Mouse (Mus musculus) forebrain, embryonic 13.5 days (tissue): Measurements from ENCODE around the gene Rita1. TPM values are rescaled to one million over a fixed set of nuclear protein-coding genes. Genes with fewer than 3 reads are reported as not detected.
A peak's percentile ranks its signal among the peaks of the same experiment; 100 is the strongest.

Experiments
- ATAC-seq: fragments of 200-750 bp; cut with Nextera tagmentation; 2 replicates; pipeline ENCODE4 v1.8.0; 2017
- H3K27ac ChIP-seq: fragments of 300-500 bp; sonication (generic); 2 replicates; pipeline ENCODE4 v1.5.1; 2015; ENCODE audit warnings: inconsistent platforms, mild to moderate bottlenecking, moderate library complexity
- H3K27me3 ChIP-seq: fragments of 300-500 bp; sonication (generic); 2 replicates; pipeline ENCODE4 v1.6.1; 2015; ENCODE audit warnings: mild to moderate bottlenecking, inconsistent platforms
- H3K36me3 ChIP-seq: fragments of 300-500 bp; sonication (generic); 2 replicates; pipeline ENCODE4 v1.6.1; 2015; ENCODE audit warnings: mild to moderate bottlenecking, inconsistent platforms; ENCODE audit not compliant: poor library complexity, severe bottlenecking
- H3K4me1 ChIP-seq: fragments of 300-500 bp; sonication (generic); 2 replicates; pipeline ENCODE4 v1.6.1; 2015; ENCODE audit warnings: inconsistent platforms
- H3K4me2 ChIP-seq: fragments of 300-500 bp; sonication (generic); 2 replicates; pipeline ENCODE4 v1.6.1; 2015; ENCODE audit warnings: inconsistent platforms, mild to moderate bottlenecking, moderate library complexity
- H3K4me3 ChIP-seq: fragments of 300-500 bp; sonication (generic); 2 replicates; pipeline ENCODE4 v1.5.1; 2015; ENCODE audit warnings: mild to moderate bottlenecking, inconsistent platforms
- H3K9ac ChIP-seq: fragments of 300-500 bp; sonication (generic); 2 replicates; pipeline ENCODE4 v1.6.1; 2015; ENCODE audit warnings: mild to moderate bottlenecking, inconsistent platforms
- H3K9me3 ChIP-seq: fragments of 300-500 bp; sonication (generic); replicated peaks from 2 replicates; pipeline ENCODE4 v1.6.1; 2016; ENCODE audit warnings: inconsistent platforms
- WGBS: fragments of 180-500 bp; shearing (Covaris S2); methylation state at CpG from one replicate; pipeline ENCODE4 v1.1.7; 2015; 5-methylcytosine and 5-hydroxymethylcytosine counted together
- polyA plus RNA-seq: library from polyadenylated mRNA; unstranded; fragments of >200 nt; fragmentation: Nextera tagmentation; extraction: Ambion mirVana; gene quantifications from 2 replicates; pipeline ENCODE4 v1.2.1, GENCODE M21; 2015

Rita1 gene
- polyA plus RNA-seq, 1 experiment from 2014 or later: 19.0 TPM

- ATAC-seq: no peak
- Histone ChIP-seq H3K4me2 (no peak overlapping the region), H3K9ac (0 out of 2 replicates have a peak overlapping the region, but pooled peaks have one; percentile 26), H3K27me3 (no peaks in the 10 kb centered on the region), H3K9me3 (no peaks in the 10 kb centered on the region), H3K4me1 (peaks cover 31% of the 10 kb centered on the region), H3K4me3 (no peak overlapping the region), H3K36me3 (peaks cover 16% of the 10 kb centered on the region), H3K27ac (no peak overlapping the region)
- 82% methylated on average over 16 of the region's 16 CpGs for WGBS
Observed at GRCm38 (mm10) chr5:120609246-120609775, 3.1 kb downstream of the Rita1 start.

GRCm38 (mm10) chr5:120607335-120607734 lies 5.1 kb downstream of the Rita1 start:
- no peak for ATAC-seq
- Histone ChIP-seq H3K9me3 (no peaks in the 10 kb centered on the region), H3K4me2 (no peak overlapping the region), H3K4me3 (no peak overlapping the region), H3K27me3 (no peaks in the 10 kb centered on the region), H3K9ac (no peak overlapping the region), H3K27ac (no peak overlapping the region), H3K36me3 (peaks cover 16% of the 10 kb centered on the region), H3K4me1 (peaks cover 25% of the 10 kb centered on the region)
- WGBS: 81% methylated on average over 3 of the region's 3 CpGs

GRCm38 (mm10) chr5:120606590-120607200 lies 5.7 kb downstream of the Rita1 start:
- peaks cover 22% of the 10 kb centered on the region for H3K4me1 ChIP-seq
- WGBS: 73% methylated on average over 25 of the region's 25 CpGs
- H3K36me3 ChIP-seq: peaks cover 16% of the 10 kb centered on the region
- no peak for ATAC-seq
- no peak overlapping the region for H3K9ac ChIP-seq
- H3K27ac ChIP-seq: no peak overlapping the region
- no peaks in the 10 kb centered on the region for H3K27me3 ChIP-seq
- H3K4me2 ChIP-seq: no peak overlapping the region
- H3K9me3 ChIP-seq: no peaks in the 10 kb centered on the region
- H3K4me3 ChIP-seq: no peak overlapping the region

DNA sequence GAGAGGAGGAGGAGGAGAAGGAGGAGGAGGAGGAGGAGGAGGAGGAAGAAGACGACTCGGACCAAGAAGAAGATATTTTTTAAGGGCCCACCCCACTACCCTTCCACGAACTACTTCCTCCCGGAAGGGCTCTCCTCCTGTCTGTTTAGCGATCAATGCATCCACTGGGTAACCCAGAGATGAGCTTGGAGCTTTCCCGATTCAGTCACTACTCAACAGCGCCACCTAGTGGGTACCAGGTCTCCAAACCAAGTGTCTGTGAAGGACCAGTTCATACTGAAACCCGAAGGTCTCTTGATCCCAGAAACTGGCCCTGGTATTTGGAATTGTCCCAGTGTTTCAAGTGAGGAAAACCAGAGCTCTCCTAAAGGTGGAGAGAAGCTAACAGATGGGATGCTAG lies 6.7 kb downstream of the Rita1 start:
- Histone ChIP-seq H3K4me1 (peaks cover 13% of the 10 kb centered on the region), H3K4me2 (peak overlapping the region; percentile 65), H3K27ac (no peak overlapping the region; the same call in 1 of the 2 replicates), H3K4me3 (peak overlapping the region; percentile 35), H3K27me3 (no peaks in the 10 kb centered on the region), H3K9ac (0 out of 2 replicates have a peak overlapping the region, but pooled peaks have one; percentile 63), H3K36me3 (peaks cover 16% of the 10 kb centered on the region), H3K9me3 (no peaks in the 10 kb centered on the region)
- peak; percentile 74 for ATAC-seq
- 1% methylated on average over 8 of the region's 8 CpGs for WGBS

DNA sequence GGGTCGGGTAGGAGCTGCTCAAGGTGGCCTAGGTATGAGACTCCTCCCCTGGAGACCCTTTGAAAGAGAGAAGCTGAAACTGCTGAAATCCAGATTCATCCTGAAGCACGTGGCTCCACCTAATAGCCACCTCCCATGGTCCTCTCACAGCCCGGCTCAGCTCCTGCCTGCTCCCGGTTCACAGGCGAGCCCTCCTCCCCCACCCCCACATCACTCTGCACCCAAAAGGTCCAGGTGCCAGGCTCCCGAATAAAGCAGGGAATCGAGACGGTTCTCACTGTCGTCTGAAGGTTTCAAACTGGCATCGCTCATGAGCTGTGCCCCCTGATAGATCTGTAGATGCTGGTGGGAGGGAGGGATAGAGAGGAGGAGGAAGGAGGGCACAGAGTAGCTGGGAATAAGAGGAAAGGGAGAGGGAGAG lies 7.1 kb downstream of the Rita1 start:
- no peak overlapping the region; the same call in none of the 2 replicates for H3K27ac ChIP-seq
- ATAC-seq: peak; percentile 55

GRCm38 (mm10) chr5:120604839-120605238 lies 7.5 kb downstream of the Rita1 start:
- peak overlapping the region; percentile 63 for H3K9ac ChIP-seq
- H3K4me3 ChIP-seq: peak overlapping the region; percentile 35
- no peaks in the 10 kb centered on the region for H3K27me3 ChIP-seq
- no peaks in the 10 kb centered on the region for H3K9me3 ChIP-seq
- peaks cover 13% of the 10 kb centered on the region for H3K4me1 ChIP-seq
- H3K4me2 ChIP-seq: peak overlapping the region; percentile 65
- 0% methylated on average over 6 of the region's 6 CpGs for WGBS
- H3K27ac ChIP-seq: no peak overlapping the region; the same call in 1 of the 2 replicates
- peak; percentile 26; the same call in 1 of the 2 replicates for ATAC-seq
- H3K36me3 ChIP-seq: peaks cover 13% of the 10 kb centered on the region

More for the DNA sequence above, 7.1 kb downstream of the Rita1 start:
- Histone ChIP-seq H3K4me1 (peaks cover 13% of the 10 kb centered on the region), H3K4me2 (peak overlapping the region; percentile 65), H3K36me3 (peaks cover 16% of the 10 kb centered on the region), H3K4me3 (peak overlapping the region; percentile 35), H3K9ac (peak overlapping the region; percentile 63), H3K27me3 (no peaks in the 10 kb centered on the region), H3K9me3 (no peaks in the 10 kb centered on the region)
- 1% methylated on average over 10 of the region's 10 CpGs for WGBS

GRCm38 (mm10) chr5:120603515-120603914 lies 8.9 kb downstream of the Rita1 start:
- 51% methylated on average over 7 of the region's 7 CpGs for WGBS
- Histone ChIP-seq H3K36me3 (0 out of 2 replicates have a peak, but pooled peaks cover 3% of the 10 kb centered on the region), H3K4me1 (peaks cover 5% of the 10 kb centered on the region; the same call in 1 of the 2 replicates), H3K9ac (no peak overlapping the region), H3K9me3 (no peaks in the 10 kb centered on the region), H3K27ac (no peak overlapping the region), H3K27me3 (no peaks in the 10 kb centered on the region), H3K4me3 (no peak overlapping the region), H3K4me2 (no peak overlapping the region)
- no peak for ATAC-seq

GRCm38 (mm10) chr5:120602210-120602609 lies 10.2 kb downstream of the Rita1 start:
- Histone ChIP-seq H3K27me3 (no peaks in the 10 kb centered on the region), H3K36me3 (0 out of 2 replicates have a peak, but pooled peaks cover 3% of the 10 kb centered on the region), H3K9ac (no peak overlapping the region), H3K27ac (no peak overlapping the region), H3K9me3 (no peaks in the 10 kb centered on the region), H3K4me2 (no peak overlapping the region), H3K4me1 (peaks cover 5% of the 10 kb centered on the region; the same call in 1 of the 2 replicates), H3K4me3 (no peak overlapping the region)
- ATAC-seq: no peak
- 93% methylated on average over 12 of the region's 12 CpGs for WGBS

- WGBS: 61% methylated on average over 11 of the region's 11 CpGs
- H3K4me1 ChIP-seq: peaks cover 5% of the 10 kb centered on the region; the same call in 1 of the 2 replicates
- no peak overlapping the region for H3K4me3 ChIP-seq
- no peaks in the 10 kb centered on the region for H3K9me3 ChIP-seq
- ATAC-seq: no peak
- H3K9ac ChIP-seq: no peak overlapping the region
- no peak overlapping the region for H3K27ac ChIP-seq
- H3K4me2 ChIP-seq: no peak overlapping the region
- no peaks in the 10 kb centered on the region for H3K27me3 ChIP-seq
- H3K36me3 ChIP-seq: no peaks in the 10 kb centered on the region
Observed at GRCm38 (mm10) chr5:120600946-120601668, 11.3 kb downstream of the Rita1 start.

DNA sequence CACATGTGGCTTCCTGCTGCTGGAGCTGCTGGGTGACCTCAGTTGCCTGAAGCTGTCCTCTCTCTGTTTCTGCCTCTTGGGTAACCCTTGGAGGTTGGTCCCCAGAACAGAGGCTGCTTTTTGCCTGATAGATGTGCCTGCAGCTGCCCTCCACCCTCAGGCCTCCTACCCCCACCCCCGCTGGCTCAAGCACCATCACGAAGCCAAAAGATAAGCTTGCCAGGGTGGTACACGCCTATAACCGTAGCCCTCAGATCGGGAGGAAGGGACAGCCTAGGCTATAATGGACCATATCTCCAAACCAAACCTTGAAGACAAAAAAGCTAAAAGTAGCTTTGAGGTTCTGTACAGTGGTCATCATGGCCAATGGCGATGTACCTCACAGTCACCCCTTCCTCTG lies 12.8 kb downstream of the Rita1 start:
- no peaks in the 10 kb centered on the region for H3K9me3 ChIP-seq
- WGBS: 97% methylated on average over 6 of the region's 6 CpGs
- no peaks in the 10 kb centered on the region for H3K36me3 ChIP-seq
- ATAC-seq: no peak
- no peak overlapping the region for H3K4me3 ChIP-seq
- no peaks in the 10 kb centered on the region for H3K27me3 ChIP-seq
- no peak overlapping the region for H3K27ac ChIP-seq
- H3K4me2 ChIP-seq: no peak overlapping the region
- H3K9ac ChIP-seq: no peak overlapping the region
- H3K4me1 ChIP-seq: peaks cover 9% of the 10 kb centered on the region; the same call in 1 of the 2 replicates

GRCm38 (mm10) chr5:120594485-120594884 lies 17.9 kb downstream of the Rita1 start:
- WGBS: 87% methylated on average over 6 of the region's 6 CpGs

GRCm38 (mm10) chr5:120592141-120592540 lies 20.2 kb downstream of the Rita1 start:
- no peak for ATAC-seq
- no peaks in the 10 kb centered on the region for H3K9me3 ChIP-seq
- H3K27ac ChIP-seq: no peak overlapping the region
- H3K4me2 ChIP-seq: no peak overlapping the region
- H3K36me3 ChIP-seq: no peaks in the 10 kb centered on the region
- H3K4me3 ChIP-seq: no peak overlapping the region
- WGBS: 71% methylated on average over 7 of the region's 7 CpGs
- peaks cover 24% of the 10 kb centered on the region for H3K4me1 ChIP-seq
- no peaks in the 10 kb centered on the region for H3K27me3 ChIP-seq
- H3K9ac ChIP-seq: no peak overlapping the region

More at GRCm38 (mm10) chr5:120594485-120594884, 17.9 kb downstream of the Rita1 start:
- no peaks in the 10 kb centered on the region for H3K36me3 ChIP-seq
- H3K9me3 ChIP-seq: no peaks in the 10 kb centered on the region
- peaks cover 9% of the 10 kb centered on the region; the same call in 1 of the 2 replicates for H3K4me1 ChIP-seq
- no peak overlapping the region for H3K9ac ChIP-seq
- H3K4me3 ChIP-seq: no peak overlapping the region
- no peak for ATAC-seq
- H3K4me2 ChIP-seq: no peak overlapping the region
- H3K27me3 ChIP-seq: no peaks in the 10 kb centered on the region
- H3K27ac ChIP-seq: no peak overlapping the region
